Mouse (Mus musculus): Measurements from ENCODE around the gene Ugt1a5. TPM values are rescaled to one million over a fixed set of nuclear protein-coding genes. Genes with fewer than 3 reads are reported as not detected.

The Ugt1a5 gene
- polyA plus RNA-seq, 1 experiment from 2014 or later = not detected

- ATAC-seq (replicated peaks; ENCODE audit: low FRiP score) (peak; percentile 88), DNase-seq (ENCODE audit: low spot score) (peak; percentile 32)
- H3K27me3 ChIP-seq (replicated peaks; ENCODE audit: control insufficient read depth, insufficient read depth, low read length) = no peaks in the 10 kb centered on the region
- peak overlapping the region; percentile 37 for H3K4me2 ChIP-seq
- peaks cover 7% of the 10 kb centered on the region for H3K9me3 ChIP-seq (ENCODE audit: control insufficient read depth, low read length)
- H3K27ac ChIP-seq (ENCODE audit: low read depth, low read length) = peak overlapping the region; percentile 83
- H3K4me1 ChIP-seq (replicated peaks; ENCODE audit: control insufficient read depth, insufficient read depth, low read length) = peaks cover 3% of the 10 kb centered on the region; the same call in 1 of the 2 replicates
- no peaks in the 10 kb centered on the region for H3K36me3 ChIP-seq (ENCODE audit: control insufficient read depth, insufficient read depth, low read length)
- 47% methylated on average over 2 of the region's 2 CpGs for WGBS
- no peak overlapping the region for H3K4me3 ChIP-seq (ENCODE audit: low read depth, low read length)
- H3K9ac ChIP-seq (ENCODE audit: low read depth, low read length) = no peak overlapping the region
These were observed 41.1 kb downstream of the Ugt1a5 start for GRCm38 (mm10) chr1:88206843-88207479.

DNA sequence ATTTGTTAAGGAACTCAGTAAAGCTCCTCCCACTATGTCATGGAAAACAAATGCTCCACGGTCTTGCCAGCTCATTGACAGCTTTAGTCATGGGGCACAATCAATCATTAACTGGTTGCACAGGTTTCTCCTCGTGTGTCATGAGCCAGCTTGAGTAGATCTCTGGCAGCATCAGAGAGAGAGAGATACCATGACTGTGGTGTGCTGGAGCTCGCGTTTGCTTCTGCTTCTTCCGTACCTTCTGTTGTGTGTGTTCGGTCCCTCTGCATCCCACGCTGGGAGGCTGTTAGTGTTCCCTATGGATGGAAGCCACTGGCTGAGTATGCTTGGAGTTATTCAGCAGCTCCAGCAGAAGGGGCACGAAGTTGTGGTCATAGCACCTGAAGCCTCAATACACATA, 46.0 kb downstream of the Ugt1a5 start, which contains the start of gene Ugt1a1:
TSS of gene Ugt1a1 (plus strand) at position 148 of the 400 bp plus-strand sequence.
- peak; percentile 42 for DNase-seq (ENCODE audit: low spot score)
- Histone ChIP-seq H3K4me1 (replicated peaks; ENCODE audit: control insufficient read depth, insufficient read depth, low read length) (peaks cover 3% of the 10 kb centered on the region; the same call in 1 of the 2 replicates), H3K9ac (ENCODE audit: low read depth, low read length) (no peak within 1 kb of the TSS), H3K27ac (ENCODE audit: low read depth, low read length) (no peak within 1 kb of the TSS), H3K9me3 (ENCODE audit: control insufficient read depth, low read length) (peaks cover 50% of the 10 kb centered on the region), H3K36me3 (ENCODE audit: control insufficient read depth, insufficient read depth, low read length) (no peaks in the 10 kb centered on the region), H3K4me2 (no peak within 1 kb of the TSS), H3K27me3 (replicated peaks; ENCODE audit: control insufficient read depth, insufficient read depth, low read length) (no peaks in the 10 kb centered on the region), H3K4me3 (ENCODE audit: low read depth, low read length) (no peak within 1 kb of the TSS)
- WGBS = 64% methylated on average over 8 of the region's 8 CpGs
- ATAC-seq (replicated peaks; ENCODE audit: low FRiP score) = no peak; the same call in 1 of the 2 replicates

DNA sequence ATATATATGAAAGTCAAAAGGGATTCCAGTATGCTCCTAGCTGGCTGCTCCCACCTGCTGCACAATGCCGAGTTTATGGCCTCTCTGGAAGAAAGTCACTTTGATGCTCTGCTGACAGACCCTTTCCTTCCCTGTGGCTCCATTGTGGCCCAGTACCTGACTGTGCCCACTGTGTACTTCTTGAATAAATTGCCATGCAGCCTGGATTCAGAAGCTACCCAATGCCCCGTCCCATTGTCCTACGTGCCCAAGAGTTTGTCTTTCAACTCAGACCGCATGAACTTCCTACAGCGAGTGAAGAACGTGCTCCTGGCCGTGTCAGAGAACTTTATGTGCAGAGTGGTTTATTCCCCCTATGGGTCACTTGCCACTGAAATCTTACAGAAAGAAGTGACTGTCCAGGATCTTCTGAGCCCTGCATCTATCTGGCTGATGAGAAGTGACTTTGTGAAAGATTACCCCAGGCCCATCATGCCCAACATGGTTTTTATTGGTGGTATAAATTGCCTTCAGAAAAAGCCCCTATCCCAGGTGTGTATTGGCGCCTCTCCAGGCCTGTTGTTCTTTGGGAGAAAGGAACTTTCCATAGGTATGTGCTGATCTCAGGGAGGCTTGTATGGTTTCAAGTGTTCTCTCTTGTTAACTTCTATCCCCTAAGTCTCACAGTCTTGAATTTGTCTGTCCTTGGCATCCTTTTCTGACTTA, 46.7 kb downstream of the Ugt1a5 start:
- Histone ChIP-seq H3K9me3 (ENCODE audit: control insufficient read depth, low read length) (peaks cover 57% of the 10 kb centered on the region), H3K4me1 (replicated peaks; ENCODE audit: control insufficient read depth, insufficient read depth, low read length) (peaks cover 2% of the 10 kb centered on the region; the same call in 1 of the 2 replicates), H3K27ac (ENCODE audit: low read depth, low read length) (no peak overlapping the region), H3K36me3 (ENCODE audit: control insufficient read depth, insufficient read depth, low read length) (no peaks in the 10 kb centered on the region), H3K27me3 (replicated peaks; ENCODE audit: control insufficient read depth, insufficient read depth, low read length) (no peaks in the 10 kb centered on the region), H3K9ac (ENCODE audit: low read depth, low read length) (no peak overlapping the region), H3K4me3 (ENCODE audit: low read depth, low read length) (no peak overlapping the region), H3K4me2 (no peak overlapping the region)
- DNase-seq (ENCODE audit: low spot score) (peak; percentile 34), ATAC-seq (replicated peaks; ENCODE audit: low FRiP score) (peak; percentile 6; the same call in 1 of the 2 replicates)
- 60% methylated on average over 8 of the region's 8 CpGs for WGBS

GRCm38 (mm10) chr1:88213061-88213460, 47.2 kb downstream of the Ugt1a5 start:
- Histone ChIP-seq H3K4me2 (no peak overlapping the region), H3K9ac (ENCODE audit: low read depth, low read length) (no peak overlapping the region), H3K9me3 (ENCODE audit: control insufficient read depth, low read length) (peaks cover 59% of the 10 kb centered on the region), H3K27me3 (replicated peaks; ENCODE audit: control insufficient read depth, insufficient read depth, low read length) (no peaks in the 10 kb centered on the region), H3K36me3 (ENCODE audit: control insufficient read depth, insufficient read depth, low read length) (no peaks in the 10 kb centered on the region), H3K4me1 (replicated peaks; ENCODE audit: control insufficient read depth, insufficient read depth, low read length) (no peaks in the 10 kb centered on the region), H3K4me3 (ENCODE audit: low read depth, low read length) (no peak overlapping the region), H3K27ac (ENCODE audit: low read depth, low read length) (no peak overlapping the region)
- 65% methylated on average over 1 of the region's 1 CpGs for WGBS
- DNase-seq (ENCODE audit: low spot score) (peak; percentile 27), ATAC-seq (replicated peaks; ENCODE audit: low FRiP score) (no peak)

GRCm38 (mm10) chr1:88213766-88214461, 48.1 kb downstream of the Ugt1a5 start:
- no peak overlapping the region for H3K9ac ChIP-seq (ENCODE audit: low read depth, low read length)
- H3K4me3 ChIP-seq (ENCODE audit: low read depth, low read length) = no peak overlapping the region
- no peak overlapping the region for H3K27ac ChIP-seq (ENCODE audit: low read depth, low read length)
- no peaks in the 10 kb centered on the region for H3K27me3 ChIP-seq (replicated peaks; ENCODE audit: control insufficient read depth, insufficient read depth, low read length)
- WGBS = 72% methylated on average over 2 of the region's 2 CpGs
- H3K4me2 ChIP-seq = no peak overlapping the region
- H3K36me3 ChIP-seq (ENCODE audit: control insufficient read depth, insufficient read depth, low read length) = no peaks in the 10 kb centered on the region
- DNase-seq (ENCODE audit: low spot score) (peak; percentile 45), ATAC-seq (replicated peaks; ENCODE audit: low FRiP score) (no peak)
- no peaks in the 10 kb centered on the region for H3K4me1 ChIP-seq (replicated peaks; ENCODE audit: control insufficient read depth, insufficient read depth, low read length)
- H3K9me3 ChIP-seq (ENCODE audit: control insufficient read depth, low read length) = peaks cover 59% of the 10 kb centered on the region

GRCm38 (mm10) chr1:88214462-88214952, 48.7 kb downstream of the Ugt1a5 start:
- no peak overlapping the region for H3K9ac ChIP-seq (ENCODE audit: low read depth, low read length)
- no peak overlapping the region for H3K27ac ChIP-seq (ENCODE audit: low read depth, low read length)
- peaks cover 59% of the 10 kb centered on the region for H3K9me3 ChIP-seq (ENCODE audit: control insufficient read depth, low read length)
- no peak for DNase-seq (ENCODE audit: low spot score)
- no peak overlapping the region for H3K4me3 ChIP-seq (ENCODE audit: low read depth, low read length)
- 71% methylated on average over 2 of the region's 2 CpGs for WGBS
- H3K36me3 ChIP-seq (ENCODE audit: control insufficient read depth, insufficient read depth, low read length) = no peaks in the 10 kb centered on the region
- no peaks in the 10 kb centered on the region for H3K4me1 ChIP-seq (replicated peaks; ENCODE audit: control insufficient read depth, insufficient read depth, low read length)
- no peaks in the 10 kb centered on the region for H3K27me3 ChIP-seq (replicated peaks; ENCODE audit: control insufficient read depth, insufficient read depth, low read length)
- no peak overlapping the region for H3K4me2 ChIP-seq
- no peak for ATAC-seq (replicated peaks; ENCODE audit: low FRiP score)

DNA sequence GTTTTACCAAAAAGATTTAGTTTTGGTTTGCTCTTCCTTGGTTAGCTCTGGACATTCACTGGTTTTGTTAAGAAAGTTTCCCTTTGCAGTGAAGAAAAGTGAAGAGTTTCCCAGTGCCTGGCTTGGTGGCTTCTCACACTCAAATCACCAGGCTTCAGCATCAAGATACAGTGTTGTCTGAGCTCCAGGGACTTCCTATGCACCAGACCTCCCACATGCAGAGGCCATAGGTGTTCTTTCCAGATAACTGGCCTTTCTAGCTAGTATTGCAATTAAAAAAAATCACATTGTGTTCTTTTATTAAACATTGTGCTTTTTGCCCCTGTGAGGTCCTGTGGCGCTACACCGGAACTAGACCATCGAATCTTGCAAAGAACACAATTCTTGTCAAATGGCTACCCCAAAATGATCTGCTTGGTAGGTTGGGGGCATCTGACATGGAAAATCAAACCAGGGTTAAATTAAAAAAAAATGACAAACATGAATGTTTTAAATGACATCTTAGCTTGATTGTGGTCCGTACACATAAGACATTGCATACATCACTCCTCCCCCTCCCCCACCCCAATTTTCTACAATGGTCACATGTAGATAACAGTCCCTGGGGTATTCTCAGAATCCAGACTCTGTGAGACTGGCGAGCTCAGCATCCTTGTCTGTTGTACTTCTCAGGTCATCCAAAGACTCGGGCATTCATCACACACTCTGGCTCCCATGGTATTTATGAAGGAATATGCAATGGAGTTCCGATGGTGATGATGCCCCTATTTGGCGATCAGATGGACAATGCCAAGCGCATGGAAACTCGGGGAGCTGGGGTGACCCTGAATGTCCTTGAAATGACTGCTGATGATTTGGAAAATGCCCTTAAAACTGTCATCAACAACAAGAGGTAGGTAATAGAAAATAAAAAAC, 49.9 kb downstream of the Ugt1a5 start:
- 66% methylated on average over 10 of the region's 10 CpGs for WGBS
- no peak overlapping the region for H3K27ac ChIP-seq (ENCODE audit: low read depth, low read length)
- no peak overlapping the region for H3K4me3 ChIP-seq (ENCODE audit: low read depth, low read length)
- H3K4me1 ChIP-seq (replicated peaks; ENCODE audit: control insufficient read depth, insufficient read depth, low read length) = no peaks in the 10 kb centered on the region
- no peak overlapping the region for H3K4me2 ChIP-seq
- no peaks in the 10 kb centered on the region for H3K27me3 ChIP-seq (replicated peaks; ENCODE audit: control insufficient read depth, insufficient read depth, low read length)
- H3K9me3 ChIP-seq (ENCODE audit: control insufficient read depth, low read length) = peaks cover 59% of the 10 kb centered on the region
- no peak overlapping the region for H3K9ac ChIP-seq (ENCODE audit: low read depth, low read length)
- H3K36me3 ChIP-seq (ENCODE audit: control insufficient read depth, insufficient read depth, low read length) = no peaks in the 10 kb centered on the region
- DNase-seq (ENCODE audit: low spot score) = peak; percentile 36
- no peak for ATAC-seq (replicated peaks; ENCODE audit: low FRiP score)

DNA sequence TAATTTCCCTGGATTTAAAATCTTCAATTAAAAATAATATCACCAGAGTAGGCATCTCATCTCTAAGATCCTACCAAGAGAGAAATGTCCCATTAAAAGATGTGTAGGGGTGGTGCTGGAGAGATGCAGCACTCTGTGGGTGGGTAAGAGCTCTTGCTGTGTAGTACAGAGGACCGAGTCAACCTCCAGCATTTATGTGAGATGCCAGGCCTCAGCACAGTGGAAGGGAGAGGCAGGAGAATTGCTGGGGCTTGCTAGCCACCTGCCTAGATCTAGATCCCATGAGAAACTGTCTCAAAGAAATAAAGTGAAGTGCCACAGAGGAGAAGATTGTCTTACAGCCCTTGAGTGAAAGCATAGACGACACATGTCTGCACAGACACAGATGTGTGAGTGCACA, 50.7 kb downstream of the Ugt1a5 start:
- H3K27ac ChIP-seq (ENCODE audit: low read depth, low read length) = no peak overlapping the region
- WGBS = 50% methylated on average over 2 of the region's 2 CpGs
- no peak overlapping the region for H3K4me2 ChIP-seq
- no peaks in the 10 kb centered on the region for H3K27me3 ChIP-seq (replicated peaks; ENCODE audit: control insufficient read depth, insufficient read depth, low read length)
- no peaks in the 10 kb centered on the region for H3K36me3 ChIP-seq (ENCODE audit: control insufficient read depth, insufficient read depth, low read length)
- DNase-seq (ENCODE audit: low spot score) (peak; percentile 30), ATAC-seq (replicated peaks; ENCODE audit: low FRiP score) (no peak)
- H3K9ac ChIP-seq (ENCODE audit: low read depth, low read length) = no peak overlapping the region
- H3K4me1 ChIP-seq (replicated peaks; ENCODE audit: control insufficient read depth, insufficient read depth, low read length) = no peaks in the 10 kb centered on the region
- H3K9me3 ChIP-seq (ENCODE audit: control insufficient read depth, low read length) = peaks cover 56% of the 10 kb centered on the region
- no peak overlapping the region for H3K4me3 ChIP-seq (ENCODE audit: low read depth, low read length)
